Mouse (Mus musculus) hindbrain, embryonic 10.5 days (tissue): Measurements from ENCODE around the gene Cryba2. TPM values are rescaled to one million over a fixed set of nuclear protein-coding genes. Genes with fewer than 3 reads are reported as not detected.

Source experiments
- DNase-seq: peaks from one replicate; pipeline ENCODE4 v3.0.0-alpha.2; 2017; ENCODE audit warnings: low spot score
- H3K27ac ChIP-seq: fragments of 300-500 bp; sonication (generic); 2 replicates; pipeline ENCODE4 v1.5.1; 2016; ENCODE audit warnings: mild to moderate bottlenecking, moderate library complexity
- H3K27me3 ChIP-seq: fragments of 300-500 bp; sonication (generic); 2 replicates; pipeline ENCODE4 v1.6.1; 2016; ENCODE audit warnings: mild to moderate bottlenecking; ENCODE audit not compliant: poor library complexity, insufficient read depth, severe bottlenecking
- H3K36me3 ChIP-seq: fragments of 300-500 bp; sonication (generic); 2 replicates; pipeline ENCODE4 v1.6.1; 2016; ENCODE audit warnings: mild to moderate bottlenecking, moderate library complexity
- H3K4me1 ChIP-seq: fragments of 300-500 bp; sonication (generic); replicated peaks from 2 replicates; pipeline ENCODE4 v1.6.1; 2016; ENCODE audit warnings: mild to moderate bottlenecking
- H3K4me3 ChIP-seq: fragments of 300-500 bp; sonication (generic); 2 replicates; pipeline ENCODE4 v1.5.1; 2016; ENCODE audit warnings: mild to moderate bottlenecking, moderate library complexity
- H3K9me3 ChIP-seq: fragments of 300-500 bp; sonication (generic); 2 replicates; pipeline ENCODE4 v1.6.1; 2016; ENCODE audit warnings: mild to moderate bottlenecking, moderate library complexity
- WGBS: fragments of 180-500 bp; shearing (Covaris S2); methylation state at CpG from one replicate; pipeline ENCODE4 v1.1.7; 2016; 5-methylcytosine and 5-hydroxymethylcytosine counted together
- polyA plus RNA-seq: library from polyadenylated mRNA; unstranded; fragments of >200 nt; fragmentation: Nextera tagmentation; extraction: Ambion mirVana; gene quantifications from 2 replicates; pipeline ENCODE4 v1.2.1, GENCODE M21; 2016

Cryba2 gene
- not detected in 2 replicates for polyA plus RNA-seq

DNA sequence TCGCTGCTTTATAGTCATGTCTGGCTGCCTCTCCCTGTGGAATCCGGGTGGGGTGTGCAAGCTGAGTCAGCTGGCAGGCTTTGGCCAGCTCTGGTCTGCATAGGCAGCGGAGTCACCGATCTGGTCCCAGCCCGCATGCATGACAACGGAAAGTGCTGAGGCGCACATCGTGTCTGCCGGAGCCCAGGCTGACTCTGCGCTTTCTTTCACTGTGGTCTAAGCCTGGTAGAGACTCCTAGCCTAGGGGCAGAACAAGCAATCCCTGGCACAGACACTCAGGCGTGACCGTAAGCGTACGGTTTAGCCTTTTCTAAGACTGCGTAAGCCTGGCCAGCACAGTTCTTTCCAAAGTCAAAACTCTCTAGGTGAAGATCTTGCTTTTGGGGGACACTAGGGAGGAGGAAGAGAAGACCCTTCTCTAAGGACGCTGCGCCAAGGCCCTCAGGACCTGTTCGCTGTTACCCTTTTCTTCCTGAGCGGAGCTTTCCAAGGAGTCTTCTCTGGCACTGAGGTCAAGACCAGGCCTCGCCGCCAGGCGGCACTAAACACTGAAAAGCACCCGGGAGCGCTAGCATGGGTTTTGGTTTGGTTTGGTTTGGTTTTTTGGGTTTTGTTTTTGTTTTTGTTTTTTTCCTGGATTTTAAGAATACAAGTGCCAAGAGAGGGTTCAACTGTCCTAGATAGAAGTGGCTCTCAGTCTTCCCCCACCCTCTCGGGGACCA, at the start of gene Cryba2:
Cryba2 (minus strand) TSS at position 10 of the 722 bp plus-strand sequence.
- Histone ChIP-seq H3K36me3 (no peaks in the 10 kb centered on the region), H3K4me1 (peaks cover 31% of the 10 kb centered on the region), H3K4me3 (peak within 1 kb of the TSS; percentile 37), H3K9me3 (no peaks in the 10 kb centered on the region), H3K27me3 (peaks cover 100% of the 10 kb centered on the region), H3K27ac (no peak within 1 kb of the TSS)
- 3% methylated on average over 25 of the region's 25 CpGs for WGBS
- peak; percentile 80 for DNase-seq

DNA sequence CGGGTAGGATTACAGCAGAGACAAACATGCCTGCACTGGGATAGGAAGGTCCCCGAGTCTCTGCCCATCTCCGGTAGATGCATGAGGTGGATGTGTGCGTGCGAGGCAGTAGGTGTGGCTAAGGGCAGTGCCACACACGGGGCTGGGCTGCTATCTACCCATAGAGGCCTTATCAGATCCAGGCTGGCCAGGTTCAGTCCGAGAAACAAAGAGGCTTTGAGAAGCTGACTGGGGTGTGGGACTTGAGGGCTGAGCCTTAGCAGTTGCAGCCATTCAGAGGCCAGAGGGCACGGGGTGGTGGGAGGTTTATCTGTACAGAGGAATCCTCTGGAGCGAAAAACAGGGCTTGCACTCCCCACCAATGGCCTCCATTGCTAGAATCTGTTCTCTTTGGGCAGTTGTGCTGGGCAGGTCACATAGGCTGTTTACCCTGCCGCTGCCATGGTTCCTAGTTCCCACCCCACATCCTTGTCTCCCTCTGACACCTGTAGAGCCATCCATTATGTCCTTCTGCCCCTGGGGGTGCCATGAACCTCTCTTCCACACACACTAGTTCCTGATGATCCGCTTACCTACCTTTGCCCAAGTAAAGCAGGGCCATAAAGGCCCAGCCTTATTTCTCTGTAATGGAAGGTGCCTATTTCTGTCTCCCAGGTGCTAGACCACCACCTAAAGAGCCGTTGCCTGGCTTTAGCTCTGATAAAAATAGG, 48.9 kb upstream of the Cryba2 start:
- Histone ChIP-seq H3K27me3 (peaks cover 47% of the 10 kb centered on the region), H3K9me3 (no peaks in the 10 kb centered on the region), H3K27ac (no peak overlapping the region), H3K36me3 (no peaks in the 10 kb centered on the region), H3K4me3 (no peak overlapping the region), H3K4me1 (no peaks in the 10 kb centered on the region; the same call in 1 of the 2 replicates)
- WGBS, result 55% methylated on average over 12 of the region's 12 CpGs
- no peak for DNase-seq

DNA sequence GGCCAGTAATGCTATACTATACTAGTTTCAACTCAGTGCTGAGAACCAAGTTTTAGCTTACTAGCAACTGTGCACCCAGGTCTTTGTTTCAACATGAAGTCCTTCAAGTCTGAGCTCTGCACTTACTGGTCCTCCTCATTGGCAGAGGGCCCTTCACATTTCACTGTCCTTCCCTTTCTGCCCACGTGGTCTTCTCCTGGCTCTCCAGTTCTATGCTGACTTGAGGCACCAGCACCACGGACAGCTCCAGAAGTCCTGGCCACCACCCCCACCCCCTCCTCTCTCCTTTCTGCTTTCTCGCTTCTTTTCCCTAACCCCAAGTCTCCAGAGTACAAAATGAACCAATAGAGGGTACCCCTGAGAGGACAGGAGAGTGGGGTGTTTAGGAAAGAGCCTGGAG, 46.8 kb upstream of the Cryba2 start:
- DNase-seq, result no peak
- no peak overlapping the region for H3K4me3 ChIP-seq
- H3K36me3 ChIP-seq, result no peaks in the 10 kb centered on the region
- no peaks in the 10 kb centered on the region for H3K9me3 ChIP-seq
- H3K4me1 ChIP-seq, result no peaks in the 10 kb centered on the region; the same call in 1 of the 2 replicates
- 8% methylated on average over 3 of the region's 3 CpGs for WGBS
- H3K27ac ChIP-seq, result no peak overlapping the region
- peaks cover 39% of the 10 kb centered on the region for H3K27me3 ChIP-seq

DNA sequence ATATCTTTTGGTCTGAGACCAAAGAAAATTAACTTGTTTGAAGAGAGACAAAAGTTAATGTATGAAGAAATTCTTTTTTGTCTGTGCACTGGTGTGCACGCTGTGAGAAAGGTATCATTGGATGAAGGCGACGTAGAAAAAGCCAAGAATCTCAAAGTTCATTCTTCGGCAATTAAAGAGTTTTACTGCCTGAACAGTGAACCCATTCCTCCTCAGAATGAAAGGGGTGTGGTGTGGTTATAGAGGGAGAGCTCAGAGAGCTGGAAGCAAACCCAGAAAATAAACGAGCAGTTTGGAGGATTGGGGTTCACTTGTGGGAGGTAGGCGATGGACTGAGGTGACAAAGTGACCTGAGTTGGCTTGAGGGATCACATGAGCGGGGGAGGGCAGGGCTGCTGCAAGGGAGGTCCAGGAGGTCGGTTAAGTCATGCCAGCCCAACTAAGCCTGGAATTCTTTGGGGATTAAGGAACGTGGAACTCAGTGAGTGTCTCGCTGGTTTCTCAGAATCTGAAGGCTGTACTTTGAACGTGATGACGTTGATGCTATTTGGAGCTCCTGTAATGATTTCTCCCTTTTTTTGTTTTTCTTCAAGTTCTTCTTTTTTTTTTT, 43.4 kb upstream of the Cryba2 start:
- Histone ChIP-seq H3K27me3 (peaks cover 39% of the 10 kb centered on the region), H3K4me1 (no peaks in the 10 kb centered on the region), H3K27ac (no peak overlapping the region), H3K36me3 (no peaks in the 10 kb centered on the region), H3K4me3 (no peak overlapping the region), H3K9me3 (no peaks in the 10 kb centered on the region)
- DNase-seq, result no peak
- 47% methylated on average over 12 of the region's 12 CpGs for WGBS

DNA sequence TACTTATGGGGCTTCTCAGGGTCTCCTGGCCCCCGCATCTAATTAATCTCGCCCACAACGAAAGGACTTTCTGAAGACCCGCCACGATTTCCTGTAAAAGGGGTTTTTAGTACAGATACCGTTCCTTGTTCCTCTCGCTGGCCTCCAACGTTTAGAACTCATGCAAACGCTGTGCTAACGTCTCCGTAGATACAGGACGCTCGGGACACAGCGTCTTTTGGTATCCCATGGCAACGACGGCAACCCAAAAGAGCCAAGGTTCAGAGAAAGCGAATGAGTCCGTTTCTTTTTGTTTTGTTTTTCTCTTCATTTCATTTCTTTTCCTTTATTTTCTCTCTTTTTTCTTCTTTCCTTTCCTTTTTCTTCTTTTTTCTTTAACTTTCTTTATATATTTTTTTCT, 42.5 kb upstream of the Cryba2 start, which contains the start of gene Cfap65:
Cfap65 (minus strand) TSS at position 198 of the 400 bp plus-strand sequence.
- Histone ChIP-seq H3K4me1 (no peaks in the 10 kb centered on the region), H3K36me3 (no peaks in the 10 kb centered on the region), H3K9me3 (no peaks in the 10 kb centered on the region), H3K27ac (no peak within 1 kb of the TSS), H3K27me3 (peaks cover 32% of the 10 kb centered on the region), H3K4me3 (peak within 1 kb of the TSS; percentile 50)
- peak; percentile 59 for DNase-seq
- WGBS, result 1% methylated on average over 18 of the region's 18 CpGs

DNA sequence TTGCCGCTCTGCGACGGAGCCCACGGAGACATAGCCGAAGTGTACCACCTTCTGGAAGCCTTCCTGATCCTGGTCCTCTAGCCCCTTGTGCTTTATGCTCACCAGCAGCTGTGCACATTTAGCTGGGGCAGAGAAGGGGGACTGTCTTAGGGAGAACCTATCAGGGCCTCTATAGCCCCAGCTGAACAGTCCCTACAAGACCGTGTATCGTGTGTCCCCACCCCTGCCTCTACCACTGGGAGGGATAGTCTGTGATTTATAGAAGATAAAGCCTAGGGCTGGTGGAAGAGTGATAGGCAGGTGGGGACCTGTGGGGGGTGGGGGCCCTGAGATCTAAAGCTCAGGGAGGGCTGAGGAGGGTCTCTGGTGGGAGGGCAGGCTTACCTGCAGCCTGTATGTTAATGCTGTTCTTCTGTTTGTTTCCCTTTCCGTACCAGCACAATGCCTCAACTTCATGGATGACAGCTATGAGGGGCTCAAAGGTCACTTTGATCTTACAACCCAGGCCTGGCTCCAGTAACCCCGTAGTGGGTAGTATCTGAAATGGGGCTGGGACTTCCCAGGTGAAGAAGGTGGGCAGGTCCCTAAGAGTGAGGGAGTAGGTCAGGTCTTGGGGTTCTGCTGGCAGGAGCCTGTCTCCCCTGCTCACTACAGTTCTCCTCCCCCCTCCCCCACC, 34.8 kb upstream of the Cryba2 start:
- Histone ChIP-seq H3K27ac (no peak overlapping the region), H3K27me3 (peaks cover 48% of the 10 kb centered on the region), H3K36me3 (no peaks in the 10 kb centered on the region), H3K4me1 (no peaks in the 10 kb centered on the region), H3K9me3 (no peaks in the 10 kb centered on the region), H3K4me3 (no peak overlapping the region)
- DNase-seq, result no peak
- 82% methylated on average over 9 of the region's 9 CpGs for WGBS

DNA sequence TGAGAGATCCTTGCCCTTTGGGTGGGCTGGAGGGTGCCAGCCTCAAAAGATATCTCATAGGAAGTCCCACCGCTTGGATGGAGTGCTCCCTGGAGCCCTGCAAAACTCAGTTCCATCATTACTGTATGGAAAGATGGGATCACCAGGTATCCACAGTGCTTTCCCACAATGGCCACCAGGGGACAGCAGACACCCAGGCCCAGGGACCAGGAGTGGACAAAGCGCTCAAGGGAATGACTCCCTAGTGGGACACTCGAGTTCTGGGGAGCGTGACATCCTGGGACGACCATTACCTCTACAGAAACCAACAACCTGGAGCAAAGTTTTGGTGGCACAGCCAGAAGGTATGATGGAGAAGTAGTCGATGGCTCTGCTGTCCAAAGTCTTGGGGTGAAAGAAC, 33.8 kb upstream of the Cryba2 start:
- Histone ChIP-seq H3K4me3 (no peak overlapping the region), H3K27me3 (peaks cover 55% of the 10 kb centered on the region), H3K36me3 (no peaks in the 10 kb centered on the region), H3K9me3 (no peaks in the 10 kb centered on the region), H3K4me1 (no peaks in the 10 kb centered on the region), H3K27ac (no peak overlapping the region)
- WGBS, result 42% methylated on average over 6 of the region's 6 CpGs
- DNase-seq, result peak; percentile 37

DNA sequence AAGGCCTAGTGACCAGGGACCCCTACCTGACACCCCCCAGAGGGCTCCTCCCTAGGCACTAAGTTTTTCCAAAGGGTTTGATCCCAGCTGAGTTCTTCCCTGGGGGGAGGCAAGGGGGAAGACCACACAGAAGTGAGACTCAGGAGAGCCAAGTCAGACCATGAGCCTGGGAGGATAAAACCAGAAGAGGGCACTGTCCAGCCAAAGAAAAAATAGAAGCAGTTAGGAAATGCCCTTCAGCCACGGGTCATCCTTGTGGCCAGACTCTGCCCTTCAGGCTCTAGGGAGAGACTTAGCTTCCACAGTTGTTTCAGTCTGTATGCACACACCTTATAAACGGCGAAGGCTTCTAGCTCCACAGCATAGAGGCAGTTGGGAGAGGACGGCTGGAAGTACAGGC, 31.5 kb upstream of the Cryba2 start:
- no peaks in the 10 kb centered on the region for H3K4me1 ChIP-seq
- H3K27me3 ChIP-seq, result peaks cover 55% of the 10 kb centered on the region
- H3K9me3 ChIP-seq, result no peaks in the 10 kb centered on the region
- DNase-seq, result no peak
- no peaks in the 10 kb centered on the region for H3K36me3 ChIP-seq
- 66% methylated on average over 4 of the region's 4 CpGs for WGBS
- no peak overlapping the region for H3K4me3 ChIP-seq
- no peak overlapping the region for H3K27ac ChIP-seq

DNA sequence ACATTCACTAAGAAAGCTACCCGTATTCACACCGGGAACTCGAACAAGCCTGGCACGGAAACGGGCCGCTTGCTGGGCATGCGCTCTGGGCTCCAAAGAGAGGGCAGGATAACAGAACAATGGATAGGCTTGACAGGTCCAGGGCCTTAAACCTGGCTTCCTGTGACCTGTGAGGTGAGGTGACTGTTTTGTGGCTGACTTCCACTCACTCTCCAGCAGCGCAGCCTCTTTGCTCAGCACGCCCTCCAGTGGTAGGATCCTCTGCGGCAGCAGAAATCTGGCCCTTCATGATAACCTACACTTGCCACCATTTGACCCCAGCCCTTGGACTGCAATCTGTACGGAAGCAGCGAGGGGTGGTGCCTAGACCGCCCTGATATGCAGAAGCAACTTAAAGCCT, 22.8 kb upstream of the Cryba2 start:
- peaks cover 14% of the 10 kb centered on the region; the same call in 1 of the 2 replicates for H3K4me1 ChIP-seq
- no peaks in the 10 kb centered on the region for H3K9me3 ChIP-seq
- no peak overlapping the region for H3K27ac ChIP-seq
- no peak for DNase-seq
- no peak overlapping the region for H3K4me3 ChIP-seq
- no peaks in the 10 kb centered on the region for H3K36me3 ChIP-seq
- peaks cover 32% of the 10 kb centered on the region for H3K27me3 ChIP-seq
- 28% methylated on average over 13 of the region's 13 CpGs for WGBS

DNA sequence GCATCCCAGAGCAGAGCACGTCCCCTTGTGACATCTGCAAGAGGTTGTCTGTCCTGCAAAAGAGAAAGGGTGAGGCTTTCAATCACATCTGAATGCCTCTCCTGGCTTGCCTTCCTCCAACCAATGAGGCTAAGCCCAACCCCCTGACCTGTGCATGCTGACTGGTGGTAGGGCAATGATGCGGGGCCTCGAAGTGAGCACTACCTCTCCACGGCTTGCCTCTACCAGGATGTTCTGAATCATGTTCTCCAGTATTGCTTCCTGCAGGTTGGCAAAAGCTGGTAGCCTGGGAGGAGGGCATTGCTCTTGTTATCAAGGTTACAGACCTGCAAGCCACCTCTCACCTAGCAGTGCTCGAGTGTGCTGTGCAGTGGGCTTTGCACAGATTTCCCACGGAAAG, 9.2 kb upstream of the Cryba2 start:
- H3K4me1 ChIP-seq, result peaks cover 39% of the 10 kb centered on the region
- no peak for DNase-seq
- 26% methylated on average over 6 of the region's 6 CpGs for WGBS
- H3K27ac ChIP-seq, result no peak overlapping the region
- peaks cover 93% of the 10 kb centered on the region for H3K27me3 ChIP-seq
- H3K4me3 ChIP-seq, result no peak overlapping the region
- no peaks in the 10 kb centered on the region for H3K36me3 ChIP-seq
- no peaks in the 10 kb centered on the region for H3K9me3 ChIP-seq

DNA sequence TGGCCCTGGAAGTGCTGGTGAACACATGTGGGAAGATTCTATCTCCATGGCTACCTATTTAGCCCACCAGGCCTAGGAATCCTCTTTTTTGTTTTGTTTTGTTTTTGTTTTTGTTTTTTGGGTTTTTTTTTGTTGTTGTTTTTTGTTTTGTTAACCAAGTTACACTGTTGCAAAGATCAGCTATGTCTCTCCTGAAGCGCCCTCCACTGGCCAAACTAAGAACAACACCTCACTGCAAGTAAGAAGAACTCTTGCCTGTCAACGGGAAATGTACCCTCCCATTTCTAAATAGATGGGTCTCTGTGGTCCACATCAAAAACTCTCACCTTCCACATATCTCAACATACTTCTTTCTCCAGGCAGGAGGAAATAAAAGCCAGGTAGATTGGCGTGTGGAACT, 8.7 kb upstream of the Cryba2 start:
- 5% methylated on average over 3 of the region's 3 CpGs for WGBS
- peak; percentile 67 for DNase-seq

DNA sequence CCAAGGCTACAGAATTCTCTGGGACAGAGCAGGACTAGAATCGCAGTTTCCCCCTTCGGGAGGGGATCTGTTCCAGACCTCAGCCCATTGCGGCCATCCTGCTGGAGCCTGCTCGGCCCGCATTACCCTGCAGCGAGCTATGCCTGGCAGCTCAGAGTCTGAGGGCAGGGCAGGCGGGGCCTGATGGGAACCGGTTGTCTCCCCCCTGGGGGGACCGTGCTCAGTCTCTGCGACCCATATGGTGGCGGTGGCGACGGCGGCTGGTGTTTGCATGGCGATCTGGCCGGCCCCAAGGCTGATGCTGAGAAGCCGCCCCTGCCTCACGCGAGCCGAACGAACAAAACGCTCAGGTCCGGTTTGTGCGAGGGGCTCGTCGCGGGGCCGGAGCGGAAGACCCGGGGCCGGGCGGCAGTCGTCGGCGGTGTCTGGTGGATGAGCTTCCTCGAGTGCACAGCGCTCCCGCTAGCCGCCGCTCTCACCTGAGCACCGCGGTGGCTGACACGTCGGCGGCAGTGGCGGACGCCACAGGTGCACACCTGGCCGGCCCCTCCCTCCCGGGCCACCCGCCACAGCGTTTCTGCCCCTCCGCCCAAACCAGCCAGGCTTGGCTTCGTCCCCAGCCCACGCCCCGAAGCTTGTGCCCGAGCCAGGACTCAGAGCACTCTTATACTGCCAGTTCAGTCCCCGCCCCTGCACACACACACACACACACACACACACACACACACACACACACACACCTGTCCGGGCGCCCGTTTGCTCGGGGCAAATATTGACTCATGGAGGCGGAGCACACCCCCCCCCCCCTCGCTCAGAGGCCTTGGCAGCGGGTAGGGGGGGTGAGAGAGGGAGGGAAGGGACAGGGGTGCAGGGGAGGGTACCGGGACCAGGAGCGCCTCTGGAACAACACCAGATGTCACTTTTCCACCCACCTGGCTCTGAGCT, 7.7 kb upstream of the Cryba2 start:
- H3K4me1 ChIP-seq, result peaks cover 45% of the 10 kb centered on the region
- H3K9me3 ChIP-seq, result no peaks in the 10 kb centered on the region
- under 1% methylated on average over 65 of the region's 66 CpGs for WGBS
- peaks cover 100% of the 10 kb centered on the region for H3K27me3 ChIP-seq
- peak overlapping the region; percentile 44 for H3K4me3 ChIP-seq
- H3K27ac ChIP-seq, result 0 out of 2 replicates have a peak overlapping the region, but pooled peaks have one; percentile 0
- H3K36me3 ChIP-seq, result no peaks in the 10 kb centered on the region
- DNase-seq, result peak; percentile 49

More for the DNA sequence above, 8.7 kb upstream of the Cryba2 start:
- peaks cover 40% of the 10 kb centered on the region for H3K4me1 ChIP-seq
- peaks cover 96% of the 10 kb centered on the region for H3K27me3 ChIP-seq
- no peak overlapping the region for H3K27ac ChIP-seq
- H3K36me3 ChIP-seq, result no peaks in the 10 kb centered on the region
- H3K4me3 ChIP-seq, result no peak overlapping the region
- H3K9me3 ChIP-seq, result no peaks in the 10 kb centered on the region
